Mouse (Mus musculus) E14TG2a.4 (cell line): ENCODE measurements around the gene Ccdc106.

Experiments used
- H3K27me3 ChIP-seq: 2 replicates; pipeline ENCODE4 v1.6.1; 2014; ENCODE audit warnings: low read length, control low read depth; ENCODE audit not compliant: insufficient read depth
- H3K36me3 ChIP-seq: 2 replicates; pipeline ENCODE4 v1.6.1; 2014; ENCODE audit warnings: low read length, control low read depth; ENCODE audit not compliant: insufficient read depth
- H3K4me1 ChIP-seq: replicated peaks from 2 replicates; pipeline ENCODE4 v1.6.1; 2014; ENCODE audit warnings: low read depth, low read length, control low read depth
- H3K4me3 ChIP-seq: replicated peaks from 2 replicates; pipeline ENCODE4 v1.5.1; 2014; ENCODE audit warnings: mild to moderate bottlenecking, low read length
- H3K9me3 ChIP-seq: 2 replicates; pipeline ENCODE4 v1.6.1; 2014; ENCODE audit warnings: low read length, control low read depth
- CTCF ChIP-seq: conservative IDR thresholded peaks from 2 replicates; pipeline ENCODE4 v1.5.1; 2014; ENCODE audit warnings: low read length
- NANOG ChIP-seq: IDR thresholded peaks from 2 replicates; pipeline ENCODE4 v1.6.1; 2014; ENCODE audit warnings: borderline replicate concordance, low read length, mixed read lengths
- POU5F1 ChIP-seq: IDR thresholded peaks from 2 replicates; pipeline ENCODE4 v1.6.1; 2014; ENCODE audit warnings: low read length, borderline replicate concordance

The Ccdc106 gene

DNA sequence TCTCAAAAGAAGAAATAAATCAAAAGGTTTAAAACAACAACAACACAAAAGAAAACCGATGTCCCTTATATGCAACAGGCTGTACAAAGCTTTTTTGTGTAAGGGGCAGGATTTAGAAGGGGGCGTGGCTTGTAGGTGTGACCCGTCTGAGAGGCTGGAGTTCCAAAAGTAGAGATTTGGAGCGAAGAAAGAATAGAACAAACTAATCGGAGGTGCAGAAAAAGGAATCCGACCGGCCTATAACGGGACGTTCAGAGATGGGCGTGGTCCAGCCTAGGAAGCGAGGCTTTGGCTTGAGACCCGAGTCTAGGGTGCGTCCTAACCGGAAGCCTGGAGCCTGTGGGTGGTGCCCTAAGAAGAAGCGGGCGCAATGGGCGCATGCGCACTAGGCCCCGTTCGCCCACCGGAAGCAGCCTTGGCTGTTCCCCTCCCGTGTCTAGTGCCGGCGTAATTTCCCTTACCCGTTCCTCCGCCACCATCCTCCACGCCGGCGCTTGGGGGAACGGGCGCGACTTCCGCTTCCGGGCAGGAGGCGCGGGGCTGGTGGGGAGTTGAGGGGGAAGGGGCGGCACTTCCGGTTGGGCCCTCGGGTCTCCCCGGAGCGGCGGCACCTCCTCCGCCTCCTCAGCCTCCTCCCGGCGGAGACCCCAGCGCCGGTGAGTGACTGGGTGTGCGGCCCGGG, at the start of gene Ccdc106, which contains the start of gene Zfp865:
Ccdc106 (plus strand) TSS at position 554 of the 682 bp plus-strand sequence.
Zfp865 (plus strand) TSS at position 377 of the 682 bp plus-strand sequence.
- Histone ChIP-seq H3K9me3 (peaks cover 5% of the 10 kb centered on the region), H3K4me1 (peaks cover 59% of the 10 kb centered on the region), H3K36me3 (peaks cover 43% of the 10 kb centered on the region), H3K4me3 (peak within 1 kb of the TSS; percentile 95), H3K27me3 (no peaks in the 10 kb centered on the region)
- TF ChIP-seq NANOG: no peak
- TF ChIP-seq CTCF: no peak
- no peak for TF ChIP-seq POU5F1

DNA sequence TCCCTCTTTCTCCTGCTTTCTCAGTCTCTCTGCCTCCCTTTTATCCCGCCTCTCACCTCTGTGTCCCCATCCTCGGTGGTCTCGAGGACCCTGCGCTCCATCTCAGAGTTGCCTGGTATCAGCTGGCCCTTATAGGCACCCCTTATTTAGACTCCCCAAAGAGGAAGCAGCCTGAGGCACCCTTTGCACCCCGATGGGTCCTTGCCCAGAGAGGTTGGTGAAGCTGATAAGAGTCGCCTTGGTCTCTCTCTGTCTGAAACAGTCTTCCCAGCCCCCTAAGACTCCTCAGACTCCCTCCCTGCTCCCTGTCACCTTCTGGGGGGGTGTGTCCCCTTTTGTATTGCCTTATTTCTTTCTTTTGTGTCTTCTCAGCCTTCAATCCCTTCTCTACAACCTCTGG, 49.3 kb upstream of the Ccdc106 start, which contains the start of gene Sbk3:
Sbk3 (minus strand) TSS at position 101 of the 400 bp plus-strand sequence.
- Histone ChIP-seq H3K27me3 (peaks cover 51% of the 10 kb centered on the region), H3K4me1 (no peaks in the 10 kb centered on the region), H3K36me3 (no peaks in the 10 kb centered on the region), H3K9me3 (no peaks in the 10 kb centered on the region), H3K4me3 (no peak within 1 kb of the TSS)
- TF ChIP-seq NANOG: no peak
- TF ChIP-seq POU5F1: no peak
- TF ChIP-seq CTCF: no peak

DNA sequence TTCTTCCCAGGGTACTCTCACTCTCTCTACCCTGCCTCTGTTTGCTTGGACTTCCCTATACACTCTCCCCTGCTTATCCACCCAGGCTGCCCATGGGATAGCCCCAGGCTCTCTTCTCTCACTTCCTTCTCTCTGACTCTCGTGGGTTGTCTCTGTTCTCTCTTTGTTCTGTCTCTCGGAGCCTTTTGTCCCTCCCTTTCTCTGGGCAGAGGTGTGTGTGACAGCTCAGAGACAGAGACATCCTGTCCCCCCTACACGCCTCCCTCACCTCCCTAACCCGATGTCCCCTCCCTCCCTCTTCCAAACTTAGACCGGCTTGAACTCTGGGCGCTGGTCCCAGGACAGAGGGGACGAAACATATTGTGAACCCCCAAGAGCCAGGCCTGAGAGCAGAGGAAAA, 48.6 kb upstream of the Ccdc106 start:
- Histone ChIP-seq H3K4me1 (no peaks in the 10 kb centered on the region), H3K27me3 (peaks cover 47% of the 10 kb centered on the region), H3K9me3 (no peaks in the 10 kb centered on the region), H3K4me3 (no peak overlapping the region), H3K36me3 (no peaks in the 10 kb centered on the region)
- TF ChIP-seq POU5F1 (no peak), CTCF (no peak), NANOG (no peak)

DNA sequence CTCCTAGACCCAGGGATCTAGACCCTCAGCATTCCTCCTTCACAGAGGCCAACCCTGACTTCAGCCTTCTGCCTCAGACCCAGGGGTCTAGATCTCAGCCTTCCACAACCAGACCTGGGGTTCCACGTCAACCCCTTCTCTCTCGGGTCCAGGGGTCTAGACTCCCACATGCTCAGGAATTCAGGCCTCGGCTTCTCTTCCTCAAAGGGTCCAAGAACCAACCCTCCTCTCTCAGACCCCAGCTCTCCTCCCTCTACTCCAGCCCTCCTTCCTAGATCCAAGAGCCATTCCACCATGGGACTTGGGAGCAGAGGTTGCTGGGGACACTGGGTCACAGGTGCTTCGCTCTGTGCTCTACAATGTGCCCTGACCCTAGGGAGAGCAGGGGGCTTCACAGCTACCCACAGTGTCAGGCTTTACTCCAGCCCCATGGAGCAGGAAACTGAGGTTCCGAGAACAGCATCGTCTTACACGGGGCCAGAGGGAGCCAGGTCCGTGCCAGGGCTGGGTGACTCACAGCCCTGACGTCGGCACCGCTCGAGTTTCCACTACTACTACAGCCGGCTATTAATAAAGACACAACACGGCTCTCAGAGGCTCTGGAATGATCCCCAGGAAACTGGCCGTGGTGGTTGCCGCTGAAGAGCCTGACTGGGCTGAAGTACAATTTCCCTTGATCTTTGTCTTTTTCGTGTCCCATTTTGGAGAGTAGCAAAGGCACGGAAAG, 47.9 kb upstream of the Ccdc106 start:
- no peak overlapping the region for H3K4me3 ChIP-seq
- no peaks in the 10 kb centered on the region for H3K4me1 ChIP-seq
- no peaks in the 10 kb centered on the region for H3K36me3 ChIP-seq
- H3K9me3 ChIP-seq: no peaks in the 10 kb centered on the region
- peaks cover 41% of the 10 kb centered on the region for H3K27me3 ChIP-seq
- TF ChIP-seq POU5F1 (no peak), NANOG (no peak), CTCF (no peak)

DNA sequence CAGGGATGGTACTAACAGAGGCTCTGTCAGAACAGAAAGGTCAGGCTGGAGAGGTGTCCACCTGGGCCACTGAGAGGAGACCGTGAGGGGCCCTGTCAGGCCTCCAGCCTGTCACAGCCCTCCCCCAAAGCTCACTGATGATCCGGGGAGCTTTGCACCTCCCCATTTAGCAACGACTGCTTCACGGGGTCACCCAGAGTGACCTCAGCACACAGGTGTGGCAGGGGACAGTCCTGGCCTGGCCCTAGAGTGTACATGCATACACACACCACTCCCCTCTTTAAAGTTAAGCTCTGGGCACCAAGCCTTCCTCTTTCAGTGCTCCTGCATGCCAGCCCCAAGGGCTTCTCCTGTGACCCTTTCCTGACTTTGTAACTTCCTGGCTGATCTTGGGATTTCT, 44.9 kb upstream of the Ccdc106 start:
- no peaks in the 10 kb centered on the region for H3K9me3 ChIP-seq
- H3K4me1 ChIP-seq: no peaks in the 10 kb centered on the region
- H3K36me3 ChIP-seq: no peaks in the 10 kb centered on the region
- H3K27me3 ChIP-seq: peaks cover 23% of the 10 kb centered on the region
- no peak overlapping the region for H3K4me3 ChIP-seq
- TF ChIP-seq CTCF (no peak), POU5F1 (no peak), NANOG (no peak)

DNA sequence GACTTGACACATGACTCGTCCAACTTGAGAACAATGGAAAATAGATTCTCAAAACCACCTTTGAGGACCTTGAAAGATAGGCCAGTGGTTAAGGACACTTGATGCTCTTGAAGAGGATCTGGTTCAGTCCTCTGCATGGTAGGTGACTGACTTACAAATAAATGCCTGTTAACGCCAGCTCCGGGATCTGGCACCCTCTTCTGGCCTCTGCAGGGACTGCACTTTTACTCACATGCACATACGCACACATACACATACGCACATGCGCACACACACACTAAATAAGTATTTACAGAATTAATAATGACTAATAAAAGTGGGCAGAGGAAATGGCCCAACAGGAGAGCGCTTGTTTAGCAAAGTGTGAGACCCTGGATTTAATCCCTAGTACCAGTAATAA, 43.5 kb upstream of the Ccdc106 start:
- Histone ChIP-seq H3K9me3 (no peaks in the 10 kb centered on the region), H3K4me1 (no peaks in the 10 kb centered on the region), H3K4me3 (no peak overlapping the region), H3K36me3 (no peaks in the 10 kb centered on the region), H3K27me3 (peaks cover 11% of the 10 kb centered on the region)
- peak; percentile 77 for TF ChIP-seq CTCF
- TF ChIP-seq POU5F1: no peak

DNA sequence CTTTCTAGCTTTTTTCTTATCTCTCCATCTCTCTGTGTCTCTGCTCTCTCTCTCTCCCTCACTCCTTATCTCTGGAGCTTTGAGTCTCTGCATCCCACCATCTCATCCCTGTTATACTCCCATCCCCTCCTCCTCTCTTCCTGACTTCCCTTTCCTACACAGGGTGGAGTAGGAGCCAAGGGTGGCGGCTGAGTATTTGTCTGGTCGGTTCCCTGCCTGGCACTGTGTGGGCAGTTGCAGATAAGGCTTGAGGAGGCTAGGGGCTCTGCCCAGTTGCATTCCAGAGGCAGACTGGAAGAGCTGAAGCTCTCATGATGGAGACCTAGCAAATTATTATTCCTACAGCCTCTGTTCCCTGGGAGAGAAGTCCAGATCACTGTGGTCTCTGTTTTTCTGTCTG, 32.1 kb upstream of the Ccdc106 start:
- Histone ChIP-seq H3K9me3 (peaks cover 10% of the 10 kb centered on the region; the same call in 1 of the 2 replicates), H3K4me3 (no peak overlapping the region), H3K4me1 (peaks cover 10% of the 10 kb centered on the region), H3K27me3 (peaks cover 59% of the 10 kb centered on the region), H3K36me3 (no peaks in the 10 kb centered on the region)
- TF ChIP-seq CTCF (no peak), POU5F1 (no peak), NANOG (no peak)

DNA sequence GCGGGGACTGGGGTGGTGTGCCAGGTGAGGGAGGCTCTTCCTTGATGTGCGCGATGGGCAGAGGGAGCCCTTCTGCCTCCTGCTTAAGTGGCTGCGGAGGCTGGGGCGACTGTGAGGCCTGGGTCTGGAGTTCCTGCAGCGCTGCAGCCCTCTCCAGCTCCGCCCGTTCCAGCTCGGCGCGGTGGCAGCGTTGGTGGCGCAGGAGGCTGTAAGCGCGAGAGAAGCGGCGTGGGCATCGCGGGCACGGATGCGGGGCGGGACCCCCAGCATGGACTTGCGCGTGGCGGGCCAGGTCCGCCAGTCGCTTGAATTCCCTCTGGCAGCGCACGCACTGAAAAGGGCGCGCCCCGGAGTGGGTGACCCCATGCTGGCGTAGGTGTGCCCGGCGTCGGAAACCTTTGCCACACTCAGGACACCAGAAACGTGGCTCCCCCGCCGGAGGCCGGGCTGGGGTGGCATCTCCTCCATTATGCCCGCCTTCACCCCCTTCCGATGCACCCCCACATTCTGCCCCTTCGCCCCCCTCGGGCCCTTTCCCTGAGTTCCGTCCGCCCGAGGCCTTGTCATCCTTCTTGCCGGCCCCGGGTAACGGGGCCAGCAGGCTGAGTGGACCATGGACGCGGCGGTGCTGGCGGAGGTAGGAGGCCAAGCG, 26.9 kb upstream of the Ccdc106 start:
- H3K27me3 ChIP-seq: peaks cover 57% of the 10 kb centered on the region
- H3K4me3 ChIP-seq: peak overlapping the region; percentile 77
- H3K36me3 ChIP-seq: no peaks in the 10 kb centered on the region
- H3K4me1 ChIP-seq: peaks cover 39% of the 10 kb centered on the region
- TF ChIP-seq CTCF: no peak
- no peak for TF ChIP-seq NANOG
- no peak for TF ChIP-seq POU5F1
- peaks cover 10% of the 10 kb centered on the region; the same call in 1 of the 2 replicates for H3K9me3 ChIP-seq
